Mouse (Mus musculus) left cerebral cortex, adult 9 months (tissue): ENCODE measurements around the gene Tob2.
A peak's percentile ranks its signal among the peaks of the same experiment; 100 is the strongest.

ENCODE experiments used
- DNase-seq, 2 experiments: peaks; one replicate each; pipeline ENCODE4 v3.0.0; 2022; ENCODE audit warnings: low spot score in 2 of 2

Tob2 gene

GRCm38 (mm10) chr15:81838554-81839235 lies 19.9 kb downstream of the Tob2 start:
- no peak for DNase-seq

- DNase-seq, result no peak
Observed at GRCm38 (mm10) chr15:81836966-81837920, 21.4 kb downstream of the Tob2 start.

- DNase-seq, result peak; percentile 87 to 94
Observed at GRCm38 (mm10) chr15:81836124-81836821, 22.3 kb downstream of the Tob2 start.

- DNase-seq, result no peak
Observed at GRCm38 (mm10) chr15:81835007-81835880, 23.4 kb downstream of the Tob2 start.

GRCm38 (mm10) chr15:81834171-81834841 lies 24.3 kb downstream of the Tob2 start:
- no peak for DNase-seq

- no peak for DNase-seq
Observed at GRCm38 (mm10) chr15:81833481-81833880, 25.1 kb downstream of the Tob2 start.

- DNase-seq, result no peak
Observed at GRCm38 (mm10) chr15:81832219-81832618, 26.4 kb downstream of the Tob2 start.

- peak; percentile 65 to 91 for DNase-seq
Observed at GRCm38 (mm10) chr15:81831136-81831825, 27.3 kb downstream of the Tob2 start.

- DNase-seq, result no peak
Observed at GRCm38 (mm10) chr15:81830530-81830929, 28.1 kb downstream of the Tob2 start.

GRCm38 (mm10) chr15:81829208-81829580 lies 29.4 kb downstream of the Tob2 start:
- no peak for DNase-seq

- DNase-seq, result no peak
Observed at GRCm38 (mm10) chr15:81828426-81829207, 30.0 kb downstream of the Tob2 start.

GRCm38 (mm10) chr15:81824832-81825231 lies 33.8 kb downstream of the Tob2 start:
- no peak for DNase-seq

GRCm38 (mm10) chr15:81822631-81823030 lies 36.0 kb downstream of the Tob2 start:
- DNase-seq, result no peak

GRCm38 (mm10) chr15:81818404-81818803 lies 40.2 kb downstream of the Tob2 start:
- DNase-seq, result no peak

GRCm38 (mm10) chr15:81814716-81815370 lies 43.8 kb downstream of the Tob2 start:
- no peak for DNase-seq

- no peak for DNase-seq
Observed at GRCm38 (mm10) chr15:81813986-81814705, 44.5 kb downstream of the Tob2 start.

GRCm38 (mm10) chr15:81812696-81813631 lies 45.6 kb downstream of the Tob2 start:
- no peak for DNase-seq
